28 mouse cellular contexts compared by ENCODE assay signal in genomic region chrX:142960434-142960833, GRCm38 (mm10).
"Had no signal": no experiment of that assay in that cellular context is flagged by ENCODE, and none has a peak within 500 bp of the region (broad histone marks: within the 10 kb centered on the region; RNA-seq: fewer than 3 reads in every experiment).

No protein-coding gene starts in this region.

- H3K4me3 ChIP-seq: gastrocnemius, adult 2 months; heart, adult 2 months; heart, embryonic 13.5 days; heart, embryonic 15.5 days; hindbrain, embryonic 13.5 days; hindbrain, embryonic 15.5 days; kidney, embryonic 15.5 days; layer of hippocampus, adult 2 months; left cerebral cortex, adult 2 months; limb, embryonic 10.5 days; limb, embryonic 12.5 days; liver, embryonic 13.5 days; liver, embryonic 15.5 days had no signal

- H3K4me1 ChIP-seq: heart, embryonic 15.5 days; hindbrain, embryonic 15.5 days; kidney, embryonic 15.5 days; limb, embryonic 10.5 days; limb, embryonic 12.5 days had no signal

- H3K36me3 ChIP-seq: heart, embryonic 13.5 days; heart, embryonic 15.5 days; hindbrain, embryonic 13.5 days; hindbrain, embryonic 15.5 days; kidney, embryonic 15.5 days; limb, embryonic 10.5 days; limb, embryonic 12.5 days had no signal

- H3K9me3 ChIP-seq: heart, embryonic 13.5 days; heart, embryonic 15.5 days; hindbrain, embryonic 13.5 days; hindbrain, embryonic 15.5 days; kidney, embryonic 15.5 days; limb, embryonic 10.5 days; limb, embryonic 12.5 days; liver, embryonic 13.5 days; liver, embryonic 15.5 days had no signal

- H3K4me2 ChIP-seq: heart, embryonic 11.5 days; heart, embryonic 13.5 days; heart, embryonic 15.5 days; hindbrain, embryonic 13.5 days; hindbrain, embryonic 15.5 days; kidney, embryonic 15.5 days; limb, embryonic 12.5 days; liver, embryonic 11.5 days; liver, embryonic 13.5 days; liver, embryonic 15.5 days had no signal

- H3K27me3 ChIP-seq: heart, embryonic 15.5 days; liver, embryonic 13.5 days; liver, embryonic 15.5 days had no signal

- DNase-seq: gastrocnemius, adult 2 months; gastrocnemius, postnatal 14 days; gastrocnemius, postnatal 36 days; heart, adult 11 months; heart, adult 2 months; heart, postnatal 14 days; heart, postnatal 36 days; kidney, adult 11 months; kidney, adult 2 months; kidney, adult 9 months; kidney, postnatal 10 days; kidney, postnatal 25 days; kidney, postnatal 4 days; liver; liver, embryonic 13.5 days had no signal

- H3K27ac ChIP-seq: gastrocnemius, adult 2 months; heart, adult 2 months; heart, embryonic 13.5 days; heart, embryonic 15.5 days; hindbrain, embryonic 13.5 days; hindbrain, embryonic 15.5 days; hindbrain, postnatal 0 days; kidney, embryonic 15.5 days; layer of hippocampus, adult 2 months; left cerebral cortex, adult 2 months; limb, embryonic 10.5 days; limb, embryonic 12.5 days; liver, embryonic 13.5 days; liver, embryonic 15.5 days had no signal

- ATAC-seq: hindbrain, postnatal 0 days had no signal

- H3K9ac ChIP-seq: heart, embryonic 13.5 days; heart, embryonic 15.5 days; hindbrain, embryonic 13.5 days; hindbrain, embryonic 15.5 days; kidney, embryonic 15.5 days; limb, embryonic 12.5 days; liver, embryonic 13.5 days; liver, embryonic 15.5 days had no signal
